Mouse (Mus musculus) adrenal gland, postnatal 14 days (tissue): Measurements from ENCODE around the gene Kcnb1. TPM values are rescaled to one million over a fixed set of nuclear protein-coding genes. Genes with fewer than 3 reads are reported as not detected.
A peak's percentile ranks its signal among the peaks of the same experiment; 100 is the strongest.

Experiments used
- DNase-seq: peaks from one replicate; pipeline ENCODE4 v3.0.0; 2021; ENCODE audit warnings: mixed read lengths
- total RNA-seq: library from RNA; stranded (reverse); gene quantifications from 2 replicates; pipeline ENCODE4 v1.2.3, GENCODE M21; 2021

The Kcnb1 gene
- total RNA-seq, 1 experiment from 2014 or later, result 22.1 TPM

DNA sequence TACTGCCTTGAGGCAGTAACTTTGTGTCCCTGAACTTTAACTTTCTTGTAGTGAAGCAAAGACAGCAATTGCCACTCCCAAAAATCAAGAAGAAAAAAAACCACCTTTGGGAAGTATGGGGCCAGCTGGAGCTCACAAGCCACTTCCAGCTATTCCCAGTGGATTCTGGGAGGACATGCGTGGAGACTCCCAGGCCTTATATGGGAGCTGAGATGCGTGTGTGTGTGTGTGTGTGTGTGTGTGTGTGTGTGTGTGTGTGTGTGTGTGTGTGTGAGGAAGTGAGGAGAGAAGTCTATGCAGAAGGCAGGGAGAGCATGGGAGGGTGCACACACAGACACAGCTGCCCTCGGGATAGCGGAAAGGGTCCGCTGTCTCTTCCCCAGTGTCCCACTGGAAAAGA is 62.6 kb downstream of the Kcnb1 start:
- no peak for DNase-seq

DNA sequence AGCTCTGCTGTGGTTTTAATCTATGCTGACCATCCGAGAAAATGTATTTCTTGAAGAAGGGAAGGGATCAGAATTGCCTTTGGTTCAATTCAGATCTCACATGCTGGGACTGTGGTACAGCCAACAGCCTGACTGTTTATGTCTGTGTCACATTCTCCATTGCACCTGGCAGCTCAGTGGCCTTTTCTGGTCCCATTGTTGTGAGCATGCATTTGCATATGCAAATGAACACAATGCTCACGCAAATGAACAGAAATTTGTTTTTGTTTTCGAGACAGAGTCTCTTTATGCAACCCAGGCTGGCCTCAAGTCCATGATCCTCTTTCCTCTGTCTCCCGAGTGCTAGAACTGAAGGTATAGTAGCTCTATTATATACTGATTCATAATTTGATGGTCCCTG is 64.2 kb downstream of the Kcnb1 start:
- no peak for DNase-seq

DNA sequence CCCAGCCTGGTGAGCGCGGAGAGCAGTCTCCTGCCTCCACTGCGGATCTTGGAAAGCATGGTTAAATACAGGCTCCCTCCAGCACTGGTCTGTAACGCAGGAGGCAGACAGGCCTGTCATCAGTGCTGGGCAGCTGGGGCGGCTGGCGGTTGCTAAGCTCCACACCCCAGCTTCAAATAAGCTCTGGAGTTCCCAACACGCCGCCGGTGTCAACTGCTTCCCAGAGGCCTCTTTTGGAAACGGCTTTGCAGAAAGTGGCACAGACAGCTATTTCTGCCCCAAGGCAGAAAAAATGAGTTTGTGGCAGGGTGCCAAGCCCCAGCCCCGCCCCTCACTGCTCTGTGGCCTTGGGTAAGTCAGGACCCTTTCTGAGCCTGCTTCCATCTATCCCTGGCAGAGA is 66.0 kb downstream of the Kcnb1 start:
- DNase-seq, result peak; percentile 78

GRCm38 (mm10) chr2:167122737-167123136 is 67.2 kb downstream of the Kcnb1 start:
- no peak for DNase-seq

GRCm38 (mm10) chr2:167121996-167122395 is 68.0 kb downstream of the Kcnb1 start:
- peak; percentile 52 for DNase-seq

DNA sequence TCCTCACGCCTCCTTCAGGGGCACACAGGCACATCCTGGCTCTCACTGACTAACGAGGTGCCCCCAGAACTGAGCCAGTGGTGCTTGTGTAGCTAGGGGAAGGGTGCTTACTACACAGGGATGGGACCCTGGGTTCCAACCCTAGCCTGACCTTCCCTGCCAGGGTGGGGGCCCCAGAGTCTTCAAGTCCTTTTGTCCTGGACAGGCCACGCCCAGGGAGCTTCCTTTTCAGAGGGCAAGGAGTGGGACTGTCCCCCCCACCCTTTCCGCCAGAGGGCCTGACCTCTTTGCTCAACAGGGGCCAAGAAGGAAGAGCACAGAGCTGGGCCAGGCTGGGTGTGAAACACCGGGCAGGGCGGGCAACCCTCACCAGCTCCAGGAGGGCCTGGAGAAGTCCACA is 68.7 kb downstream of the Kcnb1 start:
- DNase-seq, result peak; percentile 77

DNA sequence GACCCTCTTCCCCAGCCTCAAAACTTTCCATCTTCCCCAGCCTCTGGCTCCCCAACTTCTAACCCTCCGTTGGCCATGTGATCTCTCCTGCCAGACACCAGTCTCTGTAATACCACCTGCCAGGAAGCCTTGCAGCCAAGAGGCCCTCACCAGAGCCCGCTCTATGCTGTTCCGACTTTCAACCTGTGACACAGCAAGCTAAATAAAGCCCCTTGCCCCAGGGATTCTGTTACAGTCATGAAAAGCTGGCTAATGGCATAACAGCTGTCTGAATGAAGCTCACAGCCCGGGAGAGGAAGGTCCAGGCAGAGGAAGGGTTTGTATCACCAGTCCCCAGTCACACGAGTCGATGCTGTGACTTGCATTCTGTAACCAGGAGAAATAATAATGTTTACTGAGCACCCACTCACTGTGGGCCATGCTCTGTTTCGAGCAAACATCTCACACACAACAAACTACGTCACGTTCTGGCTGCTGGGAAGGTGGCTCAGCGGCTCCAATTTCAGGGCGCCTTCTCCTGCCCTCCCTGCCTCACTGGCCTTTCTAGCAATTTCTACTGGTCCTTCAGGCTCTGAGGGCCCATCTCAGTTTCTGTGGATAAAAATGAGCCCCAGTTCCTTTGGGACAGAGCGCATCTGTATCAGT is 69.6 kb downstream of the Kcnb1 start:
- no peak for DNase-seq

GRCm38 (mm10) chr2:167118046-167118445 is 71.9 kb downstream of the Kcnb1 start:
- peak; percentile 55 for DNase-seq

DNA sequence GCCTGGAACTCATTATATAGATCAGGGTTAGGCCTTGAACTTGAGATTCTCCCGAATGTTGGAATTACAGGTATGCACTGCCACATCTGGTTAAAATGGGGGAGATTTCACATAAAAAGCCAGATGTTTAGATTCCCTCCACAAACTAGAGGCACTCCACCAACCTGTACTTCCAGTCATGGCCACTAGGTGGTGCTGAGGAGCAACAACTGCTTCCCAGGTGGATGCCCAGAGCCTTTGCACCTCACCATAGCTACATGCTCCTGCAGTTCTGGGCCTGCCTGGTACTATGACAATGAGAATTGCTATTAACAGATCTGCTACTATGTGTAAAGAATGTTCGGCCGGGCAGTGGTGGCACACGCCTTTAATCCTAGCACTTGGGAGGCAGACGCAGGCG is 77.2 kb downstream of the Kcnb1 start:
- DNase-seq, result peak; percentile 90

GRCm38 (mm10) chr2:167112259-167112658 is 77.7 kb downstream of the Kcnb1 start:
- DNase-seq, result no peak

- DNase-seq, result no peak
Observed at GRCm38 (mm10) chr2:167109506-167109905, 80.4 kb downstream of the Kcnb1 start.

DNA sequence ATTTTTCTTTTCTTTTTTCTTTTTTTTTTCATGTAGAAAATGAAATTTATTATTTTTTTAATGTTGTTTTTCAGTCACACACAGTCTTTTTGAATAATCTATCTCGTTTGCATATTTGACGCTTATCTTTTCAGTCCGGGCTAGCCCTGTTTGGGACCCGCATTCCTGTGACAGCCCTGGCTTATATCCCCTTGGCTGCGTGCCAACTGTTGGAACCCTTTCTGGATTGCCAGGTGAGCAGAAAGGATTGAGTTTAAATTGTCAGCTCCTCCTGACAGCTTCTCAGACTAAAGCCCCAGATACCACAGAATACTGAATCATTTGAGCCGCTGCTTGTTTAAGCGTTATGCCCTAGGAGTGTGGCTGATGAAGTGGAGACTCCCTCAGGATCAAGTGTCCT is 86.4 kb downstream of the Kcnb1 start:
- no peak for DNase-seq

GRCm38 (mm10) chr2:167101743-167102441 is 88.1 kb downstream of the Kcnb1 start:
- peak; percentile 62 for DNase-seq

DNA sequence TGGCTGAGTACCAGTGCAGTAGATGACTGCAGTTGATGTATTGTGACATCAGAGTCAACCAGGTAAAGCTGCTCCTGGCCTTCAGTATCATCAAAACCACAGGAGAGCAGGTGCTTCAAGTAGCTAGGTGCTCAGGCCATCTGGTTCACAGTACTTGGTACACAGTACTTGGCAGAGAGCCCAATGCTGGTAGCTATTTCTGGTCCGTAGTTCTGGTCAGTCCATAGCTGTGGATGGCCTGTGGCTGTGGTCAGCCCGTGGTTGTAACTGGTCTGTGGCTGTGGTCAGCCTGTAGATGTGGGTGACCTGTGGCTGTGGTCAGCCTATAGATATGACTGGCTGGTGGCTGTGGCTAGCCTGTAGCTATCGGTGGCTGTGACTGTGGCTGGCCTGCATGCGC is 95.3 kb downstream of the Kcnb1 start:
- DNase-seq, result no peak

GRCm38 (mm10) chr2:167093171-167093900 is 96.6 kb downstream of the Kcnb1 start:
- DNase-seq, result no peak

DNA sequence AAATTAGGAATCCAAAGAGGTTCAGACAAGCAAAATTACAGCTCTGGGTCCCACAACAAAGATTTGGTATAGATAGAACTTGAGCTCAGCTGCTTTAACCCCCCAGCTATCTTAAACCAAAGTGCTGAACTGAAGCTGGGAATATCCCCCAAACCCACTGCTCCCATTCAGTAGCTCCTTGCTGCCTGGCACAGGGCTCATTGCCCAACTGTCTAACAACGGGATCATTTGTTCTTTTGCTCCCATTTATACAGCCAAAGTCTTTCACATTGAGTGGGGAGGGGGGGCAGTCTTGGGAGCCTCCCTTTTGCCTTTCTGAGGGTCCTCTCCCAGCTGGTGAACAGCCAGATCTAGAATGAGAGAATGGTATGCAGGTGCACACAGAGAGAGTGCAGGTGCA is 99.7 kb downstream of the Kcnb1 start:
- DNase-seq, result no peak

DNA sequence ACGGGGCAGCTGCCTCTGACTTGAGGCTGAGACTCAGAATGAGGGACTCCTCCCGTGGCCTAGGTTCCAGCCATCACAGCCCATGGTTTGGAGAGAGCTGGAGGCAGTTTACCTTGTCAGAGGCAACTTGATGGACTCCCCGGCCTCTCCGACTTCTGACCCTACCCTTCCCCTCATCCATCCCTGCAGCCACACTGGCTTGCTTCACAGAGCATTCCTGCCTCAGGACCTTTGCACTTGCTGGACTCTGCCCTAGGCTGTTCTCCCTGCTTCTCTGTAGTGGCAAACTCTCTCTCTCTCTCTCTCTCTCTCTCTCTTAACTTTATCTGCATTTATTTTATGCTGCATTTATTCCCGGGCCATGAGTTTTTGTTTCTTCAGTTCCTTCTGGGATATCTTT is 103.1 kb downstream of the Kcnb1 start:
- no peak for DNase-seq

DNA sequence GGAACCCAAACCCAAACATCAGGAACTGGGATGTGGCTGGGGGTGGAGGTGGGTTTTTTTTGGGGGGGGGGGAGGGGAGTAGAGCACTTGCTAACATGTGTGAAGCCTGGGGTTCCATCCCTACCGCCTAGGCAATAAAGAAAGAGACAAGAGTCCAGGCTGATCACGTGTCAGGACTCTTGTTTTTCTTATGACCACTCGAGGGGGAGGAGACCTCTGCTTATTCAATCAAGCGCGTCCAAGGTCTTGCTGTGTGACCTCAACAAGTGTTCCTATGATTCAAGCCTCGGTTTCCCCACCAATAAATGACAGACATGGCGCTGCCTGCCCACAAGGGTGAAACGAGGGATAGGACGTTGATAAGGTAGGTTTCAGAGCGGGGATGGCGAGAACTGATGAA is 103.9 kb downstream of the Kcnb1 start:
- DNase-seq, result no peak

- DNase-seq, result peak; percentile 62
Observed at GRCm38 (mm10) chr2:167081639-167082038, 108.3 kb downstream of the Kcnb1 start.

- DNase-seq, result no peak
Observed at GRCm38 (mm10) chr2:167081135-167081534, 108.8 kb downstream of the Kcnb1 start.

DNA sequence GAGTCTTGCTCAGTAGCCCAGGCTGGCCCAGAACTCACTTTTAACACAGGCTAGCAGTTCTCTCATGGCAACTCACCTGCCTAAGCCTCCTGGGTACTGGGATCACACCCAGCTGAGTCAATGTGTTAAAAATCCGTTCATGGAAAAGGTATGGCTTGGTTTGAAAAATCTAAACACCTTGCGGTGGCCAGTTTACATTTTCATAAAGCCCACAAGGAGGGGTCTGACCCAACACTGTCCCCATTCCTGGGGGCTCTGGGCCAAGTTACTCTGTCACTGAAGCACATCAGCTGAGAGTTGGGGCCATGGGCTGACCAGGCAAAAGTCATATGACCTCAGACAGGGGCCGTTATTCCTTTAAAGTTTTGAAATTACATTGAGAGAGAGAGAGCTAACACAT is 109.6 kb downstream of the Kcnb1 start:
- no peak for DNase-seq

GRCm38 (mm10) chr2:167079535-167080257 is 110.3 kb downstream of the Kcnb1 start:
- peak; percentile 65 for DNase-seq
